17 mouse cellular contexts compared by ENCODE assay signal in genomic region chr14:97258461-97258860, GRCm38 (mm10).
"Had no signal": no experiment of that assay in that cellular context is flagged by ENCODE, and none has a peak within 500 bp of the region (broad histone marks: within the 10 kb centered on the region; RNA-seq: fewer than 3 reads in every experiment).

No protein-coding gene starts in this region.

- H3K27ac ChIP-seq: layer of hippocampus, adult 2 months; limb, embryonic 13.5 days; liver, embryonic 14.5 days; midbrain, embryonic 12.5 days; stomach, embryonic 15.5 days had no signal

- H3K4me3 ChIP-seq: layer of hippocampus, adult 2 months; limb, embryonic 13.5 days; megakaryocyte, embryonic 14.5 days; midbrain, embryonic 12.5 days; stomach, embryonic 15.5 days had no signal

- DNase-seq: kidney, adult 8-10 months; kidney, postnatal 4 days; left cerebral cortex, postnatal 4 days; lung, adult 18-20 months; lung, postnatal 4 days; right cerebral cortex, postnatal 14 days; thymus, adult 2 months; thymus, postnatal 36 days had no signal

- ATAC-seq: inflammation-experienced regulatory T-cells, adult 6 months; intestine, postnatal 0 days; lung, postnatal 0 days had no signal

- H3K9ac ChIP-seq: limb, embryonic 13.5 days; liver, embryonic 14.5 days; midbrain, embryonic 12.5 days; stomach, embryonic 15.5 days had no signal

- H3K9me3 ChIP-seq: limb, embryonic 13.5 days; megakaryocyte, embryonic 14.5 days; midbrain, embryonic 12.5 days; stomach, embryonic 15.5 days had no signal

- H3K27me3 ChIP-seq: limb, embryonic 13.5 days; megakaryocyte, embryonic 14.5 days; midbrain, embryonic 12.5 days; stomach, embryonic 15.5 days had no signal

- H3K4me1 ChIP-seq: limb, embryonic 13.5 days; megakaryocyte, embryonic 14.5 days; midbrain, embryonic 12.5 days; stomach, embryonic 15.5 days had no signal

- H3K4me2 ChIP-seq: limb, embryonic 13.5 days; midbrain, embryonic 12.5 days; stomach, embryonic 15.5 days had no signal

- H3K36me3 ChIP-seq: limb, embryonic 13.5 days; midbrain, embryonic 12.5 days; stomach, embryonic 15.5 days had no signal
